Mouse (Mus musculus): ENCODE data around the gene Aco2.

The Aco2 gene

DNA sequence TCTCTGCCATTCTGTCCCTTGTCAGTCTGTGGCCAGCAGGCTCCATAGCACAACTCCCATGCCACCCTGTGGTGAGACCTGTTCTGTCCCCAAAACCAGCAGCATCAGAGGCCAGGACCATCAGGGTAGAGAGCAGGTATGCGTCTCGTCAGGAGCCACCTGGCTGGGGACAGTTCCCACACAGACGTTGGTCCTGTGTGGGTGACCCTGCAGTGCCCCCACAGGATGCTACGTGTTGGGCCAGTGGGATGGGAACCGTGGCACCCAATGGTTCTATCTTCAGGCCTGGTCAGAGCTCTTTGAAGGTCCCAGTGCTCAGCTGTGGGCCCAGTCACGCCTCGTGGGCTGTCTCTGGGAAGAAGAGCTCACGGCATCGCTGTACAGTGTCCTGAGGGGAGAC lies 79.0 kb downstream of the Aco2 start:
- no peak for DNase-seq (ENCODE audit: low read depth)

DNA sequence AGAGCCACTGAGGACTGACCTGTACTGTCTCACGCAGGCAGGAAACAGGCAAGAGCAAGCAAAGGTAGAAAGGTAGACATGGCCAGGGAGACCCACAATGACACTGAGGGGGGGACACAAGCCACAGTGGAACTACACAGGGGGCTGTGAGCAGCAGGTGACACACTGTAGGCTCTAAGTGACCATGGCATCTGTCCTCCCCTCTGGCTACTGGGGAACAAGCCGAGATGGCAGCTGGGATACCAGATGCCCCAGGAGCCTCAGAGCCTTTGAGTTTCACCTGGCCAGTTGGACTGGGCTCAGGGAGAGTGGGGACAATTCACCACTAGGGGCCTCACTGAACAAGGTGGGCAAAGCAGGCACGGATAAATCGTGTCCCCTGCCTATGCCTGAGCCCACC lies 80.2 kb downstream of the Aco2 start:
- no peak for DNase-seq (ENCODE audit: low read depth)

DNA sequence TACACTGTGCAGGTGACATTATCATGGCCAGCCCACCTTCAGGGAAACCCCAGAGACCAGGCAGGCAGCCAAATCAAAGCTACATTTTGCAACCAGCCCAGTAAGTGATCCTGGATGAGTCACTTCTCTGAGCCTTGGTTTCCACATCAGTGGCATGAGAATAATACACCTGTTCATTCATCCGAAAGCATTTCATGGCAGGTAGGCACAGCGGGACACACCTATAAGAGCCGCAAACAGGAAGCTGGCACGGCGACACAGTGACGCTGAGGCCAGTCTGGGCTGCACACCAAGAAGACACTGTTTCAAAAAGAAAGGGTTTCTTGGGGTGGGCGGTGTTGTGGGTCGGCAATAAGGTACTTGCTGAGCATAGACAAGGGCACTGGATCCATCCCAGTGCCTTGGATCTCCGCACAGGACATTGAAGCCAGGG lies 82.1 kb downstream of the Aco2 start:
- DNase-seq (ENCODE audit: low read depth): no peak

DNA sequence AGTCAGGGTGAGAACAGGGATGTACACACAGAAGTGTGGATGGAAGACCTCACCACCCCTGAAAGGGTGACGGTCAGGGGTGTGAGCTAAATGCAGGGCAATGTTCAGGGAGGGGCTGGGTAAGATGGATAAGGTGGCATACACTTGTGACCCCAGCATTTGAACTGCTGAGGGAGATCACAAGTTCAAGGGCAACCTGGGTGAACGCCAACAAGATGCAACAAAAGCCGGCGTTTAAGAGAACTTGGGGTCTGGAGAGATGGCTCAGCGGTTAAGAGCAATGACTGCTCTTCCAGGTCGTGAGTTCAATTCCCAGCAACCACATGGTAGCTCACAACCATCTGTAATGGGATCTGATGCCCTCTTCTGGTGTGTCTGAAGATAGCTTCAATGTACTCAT lies 82.6 kb downstream of the Aco2 start:
- no peak for DNase-seq (ENCODE audit: low read depth)

DNA sequence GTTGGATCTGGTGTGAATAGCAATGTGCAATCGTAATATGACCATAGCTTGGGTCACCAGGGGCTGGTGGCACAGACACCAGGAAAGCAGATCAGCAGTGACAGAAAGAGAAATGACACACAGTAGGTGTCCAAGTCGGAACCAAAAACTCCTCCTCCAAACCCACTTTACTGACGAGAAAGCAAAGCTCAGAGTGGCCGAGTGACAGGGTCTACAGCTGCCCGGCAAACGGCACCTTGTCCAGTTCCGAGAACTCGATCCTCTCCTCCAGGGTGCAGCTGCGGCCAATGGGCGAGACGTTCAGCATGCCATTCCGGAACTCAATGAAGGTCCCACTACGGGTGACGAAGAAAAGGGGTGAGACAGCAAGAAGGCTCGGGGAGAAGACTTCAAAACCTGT lies 83.3 kb downstream of the Aco2 start:
- DNase-seq (ENCODE audit: low read depth): no peak

GRCm38 (mm10) chr15:81956457-81956856 lies 84.3 kb downstream of the Aco2 start:
- DNase-seq (ENCODE audit: low read depth): peak; percentile 71

GRCm38 (mm10) chr15:81957598-81957997 lies 85.5 kb downstream of the Aco2 start:
- no peak for DNase-seq (ENCODE audit: low read depth)

DNA sequence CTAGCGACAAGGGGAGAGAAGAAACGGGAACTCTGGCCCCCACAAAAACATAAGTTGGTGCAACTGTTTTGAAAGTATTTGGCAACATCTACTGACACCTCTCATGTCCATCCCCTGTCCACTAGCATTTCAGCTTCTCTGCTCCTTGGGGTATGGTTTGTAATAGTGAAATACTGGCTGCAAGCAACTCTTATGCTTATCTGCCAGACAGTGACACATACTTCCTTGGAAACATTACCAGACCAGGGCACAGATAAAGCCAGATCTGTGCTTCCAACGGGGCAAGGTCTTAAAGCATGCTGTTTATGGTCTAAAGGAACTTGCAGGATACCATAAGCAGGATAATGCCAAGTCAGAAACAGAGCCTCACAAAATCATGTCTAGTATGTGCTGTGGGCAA lies 86.8 kb downstream of the Aco2 start:
- DNase-seq (ENCODE audit: low read depth): no peak

DNA sequence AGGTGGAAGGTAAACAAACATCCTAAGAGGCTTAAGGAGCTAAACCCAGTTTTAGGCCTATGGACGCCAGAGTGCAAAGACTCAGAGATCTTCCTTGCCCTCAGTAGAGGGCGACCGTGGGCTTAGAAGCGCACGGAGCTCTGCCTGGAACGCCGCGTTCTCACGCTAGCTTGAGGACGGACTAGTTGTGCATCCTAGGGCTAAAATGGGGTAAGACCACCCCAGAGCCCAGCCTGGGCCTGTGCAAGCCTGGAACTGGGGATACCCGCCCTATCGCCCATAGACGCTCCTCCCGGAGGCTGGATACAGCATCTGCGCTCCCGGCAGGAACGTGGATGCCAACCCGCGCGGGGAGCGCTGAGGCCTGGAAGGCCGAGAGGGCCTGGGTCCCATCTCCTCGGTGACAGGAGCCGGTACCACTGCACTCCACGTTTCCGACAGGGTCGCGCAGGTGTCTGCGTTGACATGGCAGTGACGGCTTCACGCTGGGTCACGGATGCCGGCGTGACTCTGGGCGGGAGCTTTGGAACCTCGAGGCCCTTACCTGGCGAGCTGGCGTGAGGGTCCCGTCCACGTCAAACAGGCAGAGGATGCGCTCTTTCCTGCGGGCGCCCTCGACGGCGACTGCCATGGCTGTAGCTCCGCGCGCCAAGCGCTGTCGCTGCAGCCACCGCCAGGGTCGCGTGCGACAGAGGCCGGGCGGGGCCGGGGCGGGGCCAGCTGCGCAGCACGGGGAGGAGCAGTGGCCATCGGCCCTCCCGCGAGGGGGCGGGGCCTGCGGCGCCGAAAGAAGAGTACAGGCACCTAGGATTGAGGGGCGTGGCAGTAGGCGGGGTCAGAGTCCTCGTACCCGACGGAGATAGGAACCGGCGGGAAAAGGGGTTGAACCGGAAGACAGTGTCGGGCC lies 88.3 kb downstream of the Aco2 start, which contains the start of gene Pmm1:
TSS of gene Pmm1 (minus strand) at position 760 of the 907 bp plus-strand sequence.
- peak; percentile 99 for DNase-seq (ENCODE audit: low read depth)

- no peak for DNase-seq (ENCODE audit: low read depth)
Observed at GRCm38 (mm10) chr15:81961078-81961451, 89.0 kb downstream of the Aco2 start.

DNA sequence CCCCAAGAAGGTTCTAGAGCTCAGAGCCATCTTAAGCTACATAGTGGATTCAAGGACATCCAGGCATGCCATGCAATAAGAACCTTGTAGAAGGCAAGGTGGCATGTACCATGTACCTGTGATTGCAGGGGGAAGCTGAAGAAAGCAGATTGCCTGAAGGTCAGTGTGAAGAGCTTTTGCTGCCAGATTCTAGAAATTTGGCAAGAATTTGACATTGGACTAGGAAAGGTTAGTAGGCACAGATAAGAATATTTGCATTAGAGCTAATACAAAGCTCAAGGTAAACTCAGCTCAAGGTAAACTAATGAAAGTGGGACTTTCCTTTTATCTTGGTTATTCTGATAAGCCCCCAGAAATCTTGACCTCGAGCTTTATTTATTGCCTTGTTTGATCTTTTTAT lies 92.2 kb downstream of the Aco2 start:
- no peak for DNase-seq (ENCODE audit: low read depth)

All from NIH3T3 (cell line).